Mouse (Mus musculus): ENCODE results near the gene Rhbdd3.

DNA sequence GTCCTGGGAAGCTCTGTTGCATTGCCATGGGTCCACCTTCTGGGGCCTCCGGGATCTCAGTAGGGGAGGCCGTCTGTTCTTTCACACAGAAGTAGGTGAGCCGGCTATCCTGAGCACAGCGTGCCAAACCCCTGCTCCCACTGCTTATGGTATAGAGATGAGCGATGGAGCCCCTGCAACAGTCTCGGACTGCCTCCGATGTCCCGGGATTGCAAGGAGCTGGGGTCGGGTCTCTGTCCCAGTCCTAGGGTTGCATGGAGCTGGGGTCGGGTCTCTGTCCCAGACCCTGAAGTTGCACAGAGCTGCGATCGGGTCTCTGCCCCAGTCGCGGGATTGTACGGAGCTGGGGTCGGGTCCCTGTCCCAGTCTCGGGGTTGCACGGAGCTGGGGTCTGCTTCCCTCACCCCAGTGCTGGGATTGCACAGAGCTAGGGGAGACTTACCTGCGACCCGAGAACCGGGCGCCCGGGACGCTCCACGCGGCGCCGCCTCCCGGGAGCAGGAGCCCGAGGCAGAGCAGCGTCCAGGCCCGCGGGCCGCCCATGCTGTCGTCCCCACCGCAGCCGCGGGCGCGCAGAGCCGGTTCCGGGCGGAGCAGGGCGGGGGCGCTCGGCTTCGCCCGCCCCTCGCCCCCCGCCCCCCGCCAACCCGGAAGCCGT lies 53.1 kb downstream of the Rhbdd3 start, which contains the start of gene Emid1:
- no peak for TF ChIP-seq GATA1 (IDR thresholded peaks at IDR 0.05; ENCODE audit: borderline replicate concordance, low read length)
- TF ChIP-seq CTCF (IDR thresholded peaks at IDR 0.05; ENCODE audit: low read depth, low read length) = no peak
